Mouse (Mus musculus): ENCODE results near the gene Olfr1507.

Gene Olfr1507

DNA sequence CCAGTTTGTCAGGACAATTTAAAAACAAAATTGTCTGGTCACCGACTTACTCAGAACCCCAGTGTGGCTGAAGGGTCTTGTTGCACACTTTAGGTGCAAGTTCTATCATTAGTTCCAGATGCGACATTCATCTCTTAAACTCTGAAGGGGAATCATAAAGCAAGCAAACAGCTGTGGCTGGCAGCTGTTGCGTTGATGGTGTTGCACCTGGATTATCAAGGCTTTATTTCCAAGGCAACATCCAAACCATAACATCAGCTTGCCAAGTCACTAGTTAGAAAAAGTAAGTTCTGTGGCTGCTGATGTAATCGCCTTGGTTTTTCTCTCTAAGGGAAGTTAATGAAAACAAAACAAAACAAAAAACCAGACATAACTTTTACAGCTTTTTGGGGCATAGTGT, at the start of gene Olfr1507:
Gene Olfr1507 (minus strand): TSS at position 234 of the 400 bp plus-strand sequence.
- DNase-seq = no peak

DNA sequence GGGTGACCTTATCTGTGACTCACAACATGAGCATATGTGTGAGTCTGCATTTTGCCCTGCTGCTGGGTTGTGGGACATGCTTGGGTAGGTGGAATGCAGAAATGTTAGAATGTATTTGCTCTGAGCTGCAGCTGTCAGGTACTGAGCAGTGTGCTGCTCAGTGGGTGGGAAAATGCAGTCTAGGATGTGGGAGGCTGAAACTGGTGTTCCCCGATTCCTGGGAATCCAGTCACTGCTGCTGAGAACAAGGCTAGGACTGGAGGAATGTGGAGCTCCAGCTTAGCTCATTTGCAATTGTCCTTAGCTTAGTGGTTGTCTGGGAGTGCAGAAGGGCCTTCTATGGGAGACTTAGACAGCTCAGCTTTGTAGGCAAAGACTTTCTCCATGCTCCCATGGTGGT, 37.8 kb upstream of the Olfr1507 start:
- DNase-seq = no peak

- no peak for DNase-seq
Observed at GRCm38 (mm10) chr14:52524952-52525351, 29.4 kb upstream of the Olfr1507 start.

GRCm38 (mm10) chr14:52467395-52467794, 28.2 kb downstream of the Olfr1507 start, which contains the start of gene Olfr1508:
TSS of gene Olfr1508 (minus strand) at chr14:52467495.
- no peak for DNase-seq

GRCm38 (mm10) chr14:52465738-52466137, 29.8 kb downstream of the Olfr1507 start:
- no peak for DNase-seq

DNA sequence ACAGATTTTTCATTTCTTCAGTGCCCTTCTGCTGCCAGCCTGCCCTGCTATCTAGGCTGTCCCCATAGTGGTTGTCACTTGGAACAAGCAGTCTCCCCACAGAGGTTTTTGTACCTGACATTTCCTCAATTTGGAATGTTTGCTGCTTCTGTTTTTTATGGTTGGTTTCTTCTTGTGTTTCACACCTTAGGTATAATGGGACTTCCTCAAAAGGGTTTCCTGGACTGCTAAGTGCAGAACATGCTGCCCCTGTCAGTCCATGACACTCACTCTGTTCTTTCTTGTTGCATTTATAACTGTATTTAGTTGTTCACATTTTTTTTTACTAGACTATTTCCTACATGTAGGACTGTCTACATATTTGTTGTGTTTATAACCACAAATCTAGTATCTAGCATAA, 33.6 kb downstream of the Olfr1507 start:
- DNase-seq = no peak

GRCm38 (mm10) chr14:52451138-52451537, 44.4 kb downstream of the Olfr1507 start:
- DNase-seq = no peak

DNA sequence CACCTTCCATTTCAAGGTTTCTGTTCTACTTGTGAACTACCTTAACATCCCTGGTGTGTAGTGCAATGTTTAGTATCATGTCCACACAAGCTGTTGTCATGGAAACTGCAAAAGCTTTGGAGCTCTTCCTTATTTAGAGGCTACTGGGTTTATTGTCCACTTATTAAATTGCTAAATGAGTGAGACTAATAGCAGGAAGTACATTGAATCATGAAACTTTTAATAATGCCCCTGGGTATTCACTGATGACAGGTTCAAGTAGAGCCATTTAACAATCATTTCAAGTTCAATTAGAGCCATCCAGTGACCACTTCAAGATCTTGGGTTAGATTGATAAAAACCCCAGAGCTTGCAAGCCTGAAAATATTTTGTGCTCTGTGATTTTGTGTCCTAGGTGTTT, 52.9 kb downstream of the Olfr1507 start, which contains the start of gene Olfr1509:
Gene Olfr1509 (plus strand): TSS at position 301 of the 400 bp plus-strand sequence.
- DNase-seq = no peak
